Mouse (Mus musculus) spleen, adult 2 months (tissue): ENCODE results near the gene Ppp1r16b. TPM values are rescaled to one million over a fixed set of nuclear protein-coding genes. Genes with fewer than 3 reads are reported as not detected.

Experiments
- DNase-seq, 2 experiments: peaks; one replicate each; pipeline versions ENCODE4 v3.0.0 to v3.0.0-alpha.2; 2012 to 2021; ENCODE audit warnings: low spot score in 2 of 2, low read depth in 1 of 2
- H3K27ac ChIP-seq: fragments of 200-500 bp; 2 replicates; pipeline ENCODE4 v1.5.1; 2012; ENCODE audit warnings: low read length, inconsistent platforms; ENCODE audit not compliant: insufficient read depth
- H3K27me3 ChIP-seq: fragments of 200-500 bp; 2 replicates; pipeline ENCODE4 v1.6.1; 2012; ENCODE audit warnings: mild to moderate bottlenecking, moderate library complexity, low read length, inconsistent platforms; ENCODE audit not compliant: control insufficient read depth, insufficient read depth
- H3K36me3 ChIP-seq: fragments of 200-500 bp; 2 replicates; pipeline ENCODE4 v1.6.1; 2012; ENCODE audit warnings: mild to moderate bottlenecking, low read length, inconsistent platforms; ENCODE audit not compliant: control insufficient read depth, insufficient read depth
- H3K4me1 ChIP-seq: fragments of 200-500 bp; 2 replicates; pipeline ENCODE4 v1.6.1; 2011; ENCODE audit warnings: inconsistent platforms; ENCODE audit not compliant: control insufficient read depth, insufficient read depth, insufficient read length
- H3K4me3 ChIP-seq: fragments of 200-500 bp; 2 replicates; pipeline ENCODE4 v1.5.1; 2011; ENCODE audit warnings: mild to moderate bottlenecking, inconsistent platforms; ENCODE audit not compliant: insufficient read depth, insufficient read length; ENCODE audit errors: extremely low read depth
- CTCF ChIP-seq: fragments of 200-500 bp; IDR thresholded peaks from 2 replicates; pipeline ENCODE4 v1.5.1; 2011; ENCODE audit warnings: mild to moderate bottlenecking, inconsistent platforms; ENCODE audit not compliant: insufficient read depth, insufficient read length, insufficient replicate concordance; ENCODE audit errors: extremely low read depth
- POLR2A ChIP-seq: fragments of 200-500 bp; IDR thresholded peaks from 2 replicates; pipeline ENCODE4 v1.6.1; 2011; ENCODE audit warnings: low read depth, low read length, inconsistent platforms
- WGBS: fragments of 180-500 bp; shearing (Covaris S2); methylation state at CpG from one replicate; pipeline ENCODE4 v1.1.7; 2018; 5-methylcytosine and 5-hydroxymethylcytosine counted together
- polyA plus RNA-seq: library from polyadenylated mRNA; depleted of rRNA; stranded (reverse); fragments of >200 nt; gene quantifications from 2 replicates; pipeline ENCODE4 v1.2.3, GENCODE M21; 2012

Ppp1r16b gene
- polyA plus RNA-seq, 1 experiment = 17.6 TPM

GRCm38 (mm10) chr2:158720715-158721370 lies 55.6 kb downstream of the Ppp1r16b start:
- DNase-seq = no peak
- 83% methylated on average over 16 of the region's 16 CpGs for WGBS
- Histone ChIP-seq H3K4me3 (no peak overlapping the region), H3K27ac (peak overlapping the region; percentile 63), H3K36me3 (peaks cover 4% of the 10 kb centered on the region; the same call in 1 of the 2 replicates), H3K4me1 (peaks cover 56% of the 10 kb centered on the region; the same call in 1 of the 2 replicates), H3K27me3 (no peaks in the 10 kb centered on the region)
- TF ChIP-seq POLR2A (no peak), CTCF (no peak)

DNA sequence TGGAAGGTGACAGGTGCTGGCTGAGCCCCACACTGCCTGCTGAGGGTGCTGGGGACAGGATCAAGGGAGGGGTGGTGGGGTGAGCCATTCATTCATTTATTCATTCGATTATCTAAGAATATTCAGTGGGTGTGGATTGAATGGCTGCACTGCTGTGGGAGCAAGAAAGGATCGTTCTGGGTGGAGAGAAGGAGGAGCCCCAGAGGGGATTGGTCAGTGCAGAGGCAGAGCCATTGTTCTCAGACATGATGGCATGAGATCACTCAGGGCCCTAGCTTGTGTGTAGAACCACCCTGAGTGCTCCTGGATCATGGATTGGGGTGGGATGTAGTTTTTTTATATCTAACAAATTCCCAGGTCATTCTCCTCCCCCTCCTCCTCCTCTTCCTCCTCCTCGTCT lies 56.3 kb downstream of the Ppp1r16b start:
- Histone ChIP-seq H3K27ac (peak overlapping the region; percentile 63; the same call in 1 of the 2 replicates), H3K4me1 (peaks cover 53% of the 10 kb centered on the region; the same call in 1 of the 2 replicates), H3K4me3 (no peak overlapping the region), H3K36me3 (peaks cover 4% of the 10 kb centered on the region; the same call in 1 of the 2 replicates), H3K27me3 (no peaks in the 10 kb centered on the region)
- 62% methylated on average over 3 of the region's 3 CpGs for WGBS
- TF ChIP-seq POLR2A = no peak
- no peak for TF ChIP-seq CTCF
- no peak for DNase-seq

DNA sequence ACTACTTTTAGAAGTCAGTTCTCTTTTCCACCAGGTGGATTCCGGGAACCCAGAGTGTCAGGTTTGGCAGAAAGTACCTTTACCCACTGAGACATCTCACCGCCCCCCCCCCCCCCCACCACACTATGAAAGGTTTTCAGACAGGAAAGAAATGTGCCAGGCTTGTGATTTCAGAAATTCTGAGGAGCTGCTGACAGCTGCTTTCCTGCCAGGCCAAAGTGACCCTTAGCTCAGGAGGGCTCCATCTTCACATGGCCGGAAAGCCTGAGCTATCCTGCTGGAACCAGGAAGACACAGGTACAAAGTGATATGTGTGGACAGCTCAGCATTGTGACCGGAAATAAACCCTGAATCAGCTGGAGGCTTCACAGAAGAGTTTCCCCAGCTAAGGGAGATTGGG lies 56.9 kb downstream of the Ppp1r16b start:
- Histone ChIP-seq H3K4me1 (peaks cover 53% of the 10 kb centered on the region; the same call in 1 of the 2 replicates), H3K36me3 (peaks cover 4% of the 10 kb centered on the region; the same call in 1 of the 2 replicates), H3K27me3 (no peaks in the 10 kb centered on the region), H3K4me3 (no peak overlapping the region), H3K27ac (peak overlapping the region; percentile 97)
- DNase-seq = no peak
- WGBS = 32% methylated on average over 4 of the region's 4 CpGs
- TF ChIP-seq CTCF (no peak), POLR2A (no peak)

DNA sequence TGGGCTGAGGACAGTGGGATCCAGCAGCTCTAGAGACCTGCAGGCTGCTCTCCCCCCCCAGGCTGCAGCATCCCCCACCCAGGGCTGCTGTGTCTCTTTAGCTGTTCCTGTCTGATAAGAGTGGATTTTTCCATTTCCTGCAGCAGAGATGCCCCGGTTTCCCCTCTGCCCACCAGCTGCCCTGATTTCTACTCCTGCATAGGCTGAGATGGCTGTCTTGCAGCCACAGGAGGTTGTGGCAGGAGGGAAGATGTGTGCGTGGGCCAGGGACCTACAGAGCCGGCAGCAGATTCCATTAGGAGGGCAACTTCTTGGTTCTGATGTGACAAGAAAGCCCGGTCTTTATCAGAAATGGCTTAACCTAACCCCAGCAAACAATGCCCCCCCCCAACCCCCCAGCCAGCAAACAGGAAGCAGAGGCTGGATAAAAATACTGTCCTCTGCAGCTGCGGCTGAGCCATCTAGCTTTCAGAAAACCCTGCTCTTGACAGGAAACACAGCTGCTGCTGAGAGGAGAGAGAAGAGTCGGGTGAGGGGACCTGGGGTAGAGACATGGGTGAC lies 57.9 kb downstream of the Ppp1r16b start:
- peak overlapping the region; percentile 31; the same call in 1 of the 2 replicates for H3K4me3 ChIP-seq
- under 1% methylated on average over 6 of the region's 6 CpGs for WGBS
- peak; percentile 29; the same call in 1 of the 2 replicates for TF ChIP-seq POLR2A
- TF ChIP-seq CTCF = no peak
- peaks cover 4% of the 10 kb centered on the region; the same call in 1 of the 2 replicates for H3K36me3 ChIP-seq
- peak in 1 of 2 experiments; percentile 76 for DNase-seq
- H3K27me3 ChIP-seq = no peaks in the 10 kb centered on the region
- H3K4me1 ChIP-seq = peaks cover 46% of the 10 kb centered on the region; the same call in 1 of the 2 replicates
- H3K27ac ChIP-seq = peak overlapping the region; percentile 97

GRCm38 (mm10) chr2:158723806-158724205 lies 58.6 kb downstream of the Ppp1r16b start:
- Histone ChIP-seq H3K27me3 (no peaks in the 10 kb centered on the region), H3K4me3 (no peak overlapping the region), H3K36me3 (peaks cover 4% of the 10 kb centered on the region; the same call in 1 of the 2 replicates), H3K4me1 (peaks cover 40% of the 10 kb centered on the region; the same call in 1 of the 2 replicates), H3K27ac (peak overlapping the region; percentile 97)
- TF ChIP-seq CTCF (no peak), POLR2A (no peak)
- DNase-seq = no peak
- WGBS = 7% methylated on average over 6 of the region's 6 CpGs

GRCm38 (mm10) chr2:158726252-158726651 lies 61.1 kb downstream of the Ppp1r16b start:
- DNase-seq = no peak
- WGBS = 92% methylated on average over 6 of the region's 6 CpGs
- Histone ChIP-seq H3K4me3 (no peak overlapping the region), H3K36me3 (peaks cover 2% of the 10 kb centered on the region), H3K4me1 (peaks cover 18% of the 10 kb centered on the region; the same call in 1 of the 2 replicates), H3K27ac (no peak overlapping the region), H3K27me3 (no peaks in the 10 kb centered on the region)
- TF ChIP-seq CTCF (peak; percentile 10; the same call in 1 of the 2 replicates), POLR2A (no peak)
